Mouse (Mus musculus): Measurements from ENCODE around the gene Hoxa3. TPM values are rescaled to one million over a fixed set of nuclear protein-coding genes. Genes with fewer than 3 reads are reported as not detected.

Hoxa3 gene
- total RNA-seq, 2 experiments from 2014 or later: not detected

- DNase-seq: no peak
Observed at GRCm38 (mm10) chr6:52218643-52219215, 5.6 kb upstream of the Hoxa3 start.

GRCm38 (mm10) chr6:52217895-52218642 lies 4.9 kb upstream of the Hoxa3 start:
- DNase-seq: no peak

GRCm38 (mm10) chr6:52217459-52217768 lies 4.3 kb upstream of the Hoxa3 start:
- DNase-seq: no peak

GRCm38 (mm10) chr6:52216691-52217458 lies 3.7 kb upstream of the Hoxa3 start:
- DNase-seq: no peak

GRCm38 (mm10) chr6:52215771-52216535 lies 2.8 kb upstream of the Hoxa3 start:
- DNase-seq: no peak

- no peak for DNase-seq
Observed at GRCm38 (mm10) chr6:52215070-52215469, 1.9 kb upstream of the Hoxa3 start.

- DNase-seq: no peak
Observed at GRCm38 (mm10) chr6:52214271-52214670, 1.1 kb upstream of the Hoxa3 start.

- no peak for DNase-seq
Observed at GRCm38 (mm10) chr6:52212556-52213118, 499 bp downstream of the Hoxa3 start.

- DNase-seq: no peak
Observed at GRCm38 (mm10) chr6:52211961-52212360, 1.2 kb downstream of the Hoxa3 start.

GRCm38 (mm10) chr6:52211170-52211935 lies 1.8 kb downstream of the Hoxa3 start:
- DNase-seq: peak; percentile 48 to 56

GRCm38 (mm10) chr6:52209685-52210046 lies 3.5 kb downstream of the Hoxa3 start:
- no peak for DNase-seq

GRCm38 (mm10) chr6:52208868-52209684 lies 4.1 kb downstream of the Hoxa3 start:
- DNase-seq: no peak

GRCm38 (mm10) chr6:52208072-52208867 lies 4.9 kb downstream of the Hoxa3 start, which contains the start of gene Hoxa6:
TSS of gene Hoxa6 (minus strand) at chr6:52208722.
- no peak for DNase-seq

- DNase-seq: no peak
Observed at GRCm38 (mm10) chr6:52207684-52207976, 5.5 kb downstream of the Hoxa3 start.

GRCm38 (mm10) chr6:52206882-52207683 lies 6.1 kb downstream of the Hoxa3 start:
- no peak for DNase-seq

- no peak for DNase-seq
Observed at GRCm38 (mm10) chr6:52205638-52206621, 7.2 kb downstream of the Hoxa3 start.

GRCm38 (mm10) chr6:52205221-52205620 lies 7.9 kb downstream of the Hoxa3 start:
- no peak for DNase-seq

All from layer of hippocampus, postnatal 36 days (tissue).